Mouse (Mus musculus) gastrocnemius, postnatal 36 days (tissue): ENCODE data around the gene Nlrp4c. TPM values are rescaled to one million over a fixed set of nuclear protein-coding genes. Genes with fewer than 3 reads are reported as not detected.
"Not testable (repeated sequence)": the region's sequence is repeated elsewhere in the genome, so short reads cannot be mapped to it uniquely, and the experiment has no call there.

Experiments used
- DNase-seq, 2 experiments: peaks; one replicate each; pipeline ENCODE4 v3.0.0; 2022
- intact Hi-C: fragments of 180-260 bp; cut with DNase I; formaldehyde crosslinking; loops from one replicate; pipeline ENCODE4 v1.15.1; 2025
- long read RNA-seq, 2 experiments: library from polyadenylated mRNA; stranded (forward); transcript quantifications; one replicate each; pipeline ENCODE4 v2.0.0; 2021
- total RNA-seq, 2 experiments: library from RNA; stranded (reverse); gene quantifications; 2 replicates each; pipeline ENCODE4 v1.2.3; 2021

Gene Nlrp4c
- not detected for total RNA-seq
- long read RNA-seq, experiment 1 = 0 reads
- long read RNA-seq, experiment 2 = 0 reads

- intact Hi-C loops = no loop called here
Observed at GRCm38 (mm10) chr7:6044861-6045260, at the start of gene Nlrp4c. Gene Nlrp4c (plus strand): TSS chr7:6045161.

DNA sequence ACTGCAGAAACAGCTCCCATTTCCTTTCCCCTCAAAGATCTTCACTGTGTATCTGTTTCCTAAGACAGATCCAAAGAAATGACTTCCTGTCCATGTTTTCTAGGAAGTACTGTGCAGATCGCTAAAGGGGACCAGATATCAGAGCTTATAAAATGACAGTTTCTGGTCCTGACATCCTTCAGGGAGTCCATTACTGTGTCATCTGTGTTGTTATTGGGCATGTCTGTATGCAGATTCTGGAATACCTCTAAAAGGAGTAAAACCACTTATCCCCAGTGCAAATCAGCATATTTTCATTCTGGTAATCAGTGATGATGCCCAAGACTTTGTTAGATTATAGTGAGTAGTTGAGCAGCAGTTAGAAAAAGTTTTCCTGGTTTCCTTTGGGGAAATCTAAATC is 34.1 kb upstream of the Nlrp4c start, which contains the start of gene Vmn1r65:
Vmn1r65 (minus strand) TSS at position 101 of the 400 bp plus-strand sequence.
- intact Hi-C loops = no loop called here
- no peak for DNase-seq

More at GRCm38 (mm10) chr7:6044861-6045260, at the start of gene Nlrp4c:
- DNase-seq = no peak

DNA sequence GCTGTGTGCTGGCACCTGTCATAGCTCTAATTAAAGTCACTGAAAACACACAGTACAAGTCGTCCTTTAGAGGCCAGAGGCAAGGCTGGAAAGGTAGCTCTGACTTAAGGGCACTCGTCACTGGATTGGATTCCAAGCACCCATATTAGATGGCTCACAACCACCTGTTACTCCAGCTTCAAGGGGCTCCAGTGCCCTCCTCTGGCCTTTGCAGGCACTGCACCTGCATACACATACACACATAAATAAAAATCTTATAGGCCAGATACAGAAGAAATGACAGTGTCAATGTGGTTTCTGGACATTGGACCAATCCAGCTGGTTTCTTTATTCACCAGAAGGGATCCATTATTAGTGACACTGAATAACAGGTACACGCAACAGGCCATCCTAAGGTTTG is 74.5 kb downstream of the Nlrp4c start:
- DNase-seq = no peak
- intact Hi-C loops = no loop called here

DNA sequence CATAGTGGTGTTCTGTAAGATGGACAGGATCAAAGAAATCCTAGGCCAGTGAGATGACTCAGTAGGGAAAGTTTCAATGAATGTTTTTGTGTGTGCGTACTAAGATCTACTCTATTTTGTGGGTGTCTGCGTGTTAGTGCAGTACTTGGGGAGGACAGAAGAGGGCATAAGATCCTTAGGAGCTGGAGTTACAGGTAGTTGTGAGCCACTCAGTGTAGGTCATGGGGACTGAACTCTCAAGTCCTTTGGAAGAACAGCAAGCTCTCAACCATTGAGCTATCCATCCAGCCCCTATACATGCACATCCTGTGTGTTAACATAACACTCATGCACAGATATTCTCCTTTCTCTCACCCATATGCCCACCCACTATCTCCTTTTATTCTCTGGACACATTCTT is 75.1 kb downstream of the Nlrp4c start:
- intact Hi-C loops, DNase-seq: not testable (repeated sequence)

DNA sequence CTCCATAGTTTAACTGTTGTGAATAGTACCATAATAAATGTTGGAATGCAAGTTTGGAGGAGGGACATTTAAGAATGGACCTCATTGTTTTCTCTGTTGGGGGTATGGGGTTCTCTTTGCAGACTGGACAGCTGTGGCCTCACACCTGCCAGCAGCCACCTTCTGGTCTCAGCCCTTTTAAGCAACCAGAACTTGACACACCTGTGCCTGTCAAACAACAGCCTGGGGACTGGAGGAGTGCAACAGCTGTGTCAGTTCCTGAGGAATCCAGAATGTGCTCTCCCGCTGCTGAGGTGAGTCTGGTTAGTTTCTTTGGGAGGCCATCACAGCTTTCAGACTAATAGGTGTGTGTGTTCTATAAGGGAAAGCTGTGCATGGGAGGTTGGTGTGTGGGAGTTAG is 76.2 kb downstream of the Nlrp4c start:
- intact Hi-C loops, DNase-seq: not testable (repeated sequence)

GRCm38 (mm10) chr7:6126690-6127448 is 81.9 kb downstream of the Nlrp4c start:
- intact Hi-C loops = loop anchor here (1.0 to 5.0 kb wide), 2 partner anchors 45 to 64 kb away; partner anchors contain the start of gene Zfp444
- peak in 1 of 2 experiments; percentile 73 for DNase-seq

- no peak for DNase-seq
- intact Hi-C loops = no loop called here
Observed at GRCm38 (mm10) chr7:6130346-6130745, 85.4 kb downstream of the Nlrp4c start.

- DNase-seq = no peak
- intact Hi-C loops = no loop called here
Observed at GRCm38 (mm10) chr7:6132646-6133045, 87.7 kb downstream of the Nlrp4c start.

DNA sequence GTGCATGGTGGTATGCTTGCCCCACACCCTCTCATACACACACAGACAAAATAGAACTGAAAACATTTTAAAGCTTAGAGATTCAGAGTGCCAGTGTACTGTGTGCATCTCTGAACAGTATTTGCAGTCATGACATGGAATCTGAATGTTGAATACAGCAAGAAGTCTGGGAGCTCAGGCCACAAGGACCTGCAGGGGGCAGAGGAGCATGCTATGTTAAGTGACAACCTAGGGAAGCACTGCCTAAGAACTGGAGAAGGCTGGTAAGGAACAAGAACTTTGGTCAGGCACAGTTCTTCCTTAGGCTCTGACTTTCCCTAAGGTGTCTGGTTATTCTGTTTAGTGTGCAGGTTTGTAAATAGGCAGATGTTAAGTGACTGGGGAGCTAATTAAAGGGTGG is 91.5 kb downstream of the Nlrp4c start:
- intact Hi-C loops = no loop called here
- no peak for DNase-seq

- no peak for DNase-seq
- intact Hi-C loops = no loop called here
Observed at GRCm38 (mm10) chr7:6139295-6139694, 94.3 kb downstream of the Nlrp4c start.

DNA sequence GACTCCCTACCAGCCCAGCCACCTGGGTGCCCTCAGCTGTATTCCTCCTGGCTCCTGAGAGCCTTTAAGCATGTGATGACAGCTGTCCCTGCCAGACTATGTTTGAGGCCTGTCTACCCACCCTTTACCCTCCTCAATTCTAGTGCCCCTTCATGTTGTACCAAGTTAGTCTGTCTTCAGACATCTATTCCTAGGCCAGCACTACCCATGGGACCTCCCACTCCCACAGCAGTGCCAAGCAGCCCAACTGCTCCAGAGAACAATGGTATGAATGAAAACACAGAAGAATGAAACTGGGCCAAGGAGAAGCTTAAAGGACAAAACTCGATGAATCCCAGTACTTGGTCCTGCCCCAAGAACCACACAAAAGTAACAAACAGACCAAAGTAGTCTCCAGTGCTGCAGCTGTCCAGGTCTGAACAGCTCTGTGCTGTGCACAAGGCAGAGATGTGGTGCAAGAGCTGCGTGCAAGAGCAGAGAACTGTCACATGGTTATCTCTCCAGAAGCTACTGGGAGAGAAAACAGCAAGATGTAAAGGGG is 99.1 kb downstream of the Nlrp4c start:
- intact Hi-C loops = no loop called here
- DNase-seq = no peak

DNA sequence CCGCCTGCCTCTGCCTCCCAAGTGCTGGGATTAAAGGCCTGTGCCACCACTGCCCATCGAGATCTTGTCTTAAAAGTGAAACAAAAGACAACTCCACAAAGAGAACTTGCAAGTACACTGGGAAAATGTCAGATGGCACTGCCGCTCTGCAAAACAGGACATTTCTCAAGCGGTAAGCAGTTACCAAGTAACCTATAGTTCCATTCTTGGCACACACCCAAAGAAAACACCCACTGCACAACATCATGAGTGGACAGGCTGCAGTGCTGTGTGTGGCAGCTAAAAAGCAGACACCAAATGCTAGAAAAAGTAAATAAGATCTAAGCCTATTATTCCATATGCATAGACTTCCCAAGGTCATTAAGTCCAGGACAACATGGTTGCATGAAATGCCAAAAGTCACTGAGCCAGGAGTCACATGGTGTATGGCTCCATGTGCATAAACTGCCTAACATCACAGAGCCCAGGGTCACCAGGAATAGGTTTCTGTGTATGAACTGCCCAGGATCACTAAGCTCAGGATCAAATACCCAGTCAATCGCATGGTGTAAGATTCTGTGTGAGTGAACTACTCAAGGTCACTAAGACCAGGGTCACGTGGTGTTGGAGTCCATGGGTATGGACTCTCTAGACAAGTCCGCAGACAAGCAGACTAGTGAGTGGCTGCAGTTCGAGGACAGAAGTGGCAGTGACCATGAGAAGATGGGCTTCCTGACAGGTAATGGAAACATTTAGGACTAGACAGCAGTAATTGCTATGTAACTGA is 100.6 kb downstream of the Nlrp4c start:
- DNase-seq = no peak

DNA sequence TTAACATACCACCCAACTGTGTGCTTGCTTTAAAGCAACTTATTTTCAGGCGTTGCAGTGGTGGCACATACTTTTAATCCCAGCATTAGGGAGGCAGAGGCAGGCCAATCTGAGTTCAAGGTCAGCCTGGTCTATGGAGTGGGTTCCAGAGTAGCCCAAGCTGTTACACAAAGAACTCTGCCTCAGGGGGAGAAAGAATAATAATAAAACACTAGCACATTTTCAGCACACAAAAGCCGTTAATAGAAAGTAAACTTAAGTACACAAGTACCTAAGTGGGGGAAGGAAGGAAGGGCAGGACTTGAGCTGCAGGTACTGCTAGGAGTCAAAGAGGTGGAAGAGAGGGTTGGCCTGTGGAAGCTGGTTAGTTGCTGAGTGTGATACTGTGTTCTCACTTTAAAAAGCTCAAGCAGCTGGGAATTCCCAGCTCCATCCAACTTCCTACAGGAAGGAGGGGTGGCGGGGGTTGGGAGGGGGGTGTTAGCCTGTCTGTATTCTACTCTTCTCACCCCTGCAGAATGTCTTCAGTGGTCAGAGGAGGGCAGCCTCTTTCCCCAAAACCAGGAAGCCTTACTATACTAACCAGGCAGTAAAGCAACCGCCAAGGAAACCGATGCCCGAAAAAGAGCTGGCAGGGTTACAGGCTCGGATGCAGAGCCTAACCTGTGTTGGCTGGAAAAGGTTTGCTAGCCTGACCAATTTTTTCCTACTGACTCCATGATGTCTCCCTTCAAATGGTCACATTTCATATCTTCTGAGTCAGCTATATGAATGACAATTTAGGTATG is 101.4 kb downstream of the Nlrp4c start:
- intact Hi-C loops = loop anchor here (5.0 kb wide), 1 partner anchor 1274 kb away; the partner anchor contains the start of gene Isoc2b
- DNase-seq = no peak

More for the DNA sequence above, 100.6 kb downstream of the Nlrp4c start:
- intact Hi-C loops = loop anchor here (5.0 kb wide), 1 partner anchor 1273 kb away; the partner anchor contains the start of gene Isoc2b

GRCm38 (mm10) chr7:6146982-6147325 is 102.0 kb downstream of the Nlrp4c start:
- no peak for DNase-seq
- intact Hi-C loops = loop anchor here (5.0 kb wide), 1 partner anchor 1275 kb away; the partner anchor contains the start of gene Isoc2b

DNA sequence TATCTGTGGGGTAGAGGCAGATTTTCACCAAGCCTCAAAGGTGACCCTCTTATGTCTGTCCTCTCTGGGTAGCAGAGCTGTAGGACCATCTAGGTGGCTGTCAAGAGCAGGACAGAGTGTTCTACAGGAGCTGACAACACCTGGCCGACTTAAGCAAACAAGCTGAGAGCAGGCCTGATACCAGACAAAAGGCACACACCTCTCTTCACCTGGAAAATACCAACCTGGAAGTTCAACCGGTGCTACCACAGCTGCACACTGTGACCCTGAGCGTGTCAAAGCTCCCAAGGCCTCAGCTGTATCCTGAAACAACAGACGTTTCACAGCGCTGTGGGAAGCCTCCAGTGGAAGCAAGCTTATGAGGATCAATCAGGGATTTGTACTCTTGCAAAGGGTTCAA is 102.7 kb downstream of the Nlrp4c start:
- DNase-seq = no peak
- intact Hi-C loops = loop anchor here (5.0 kb wide), 1 partner anchor 1275 kb away; the partner anchor contains the start of gene Isoc2b

GRCm38 (mm10) chr7:6151266-6151665 is 106.3 kb downstream of the Nlrp4c start:
- intact Hi-C loops = no loop called here
- no peak for DNase-seq

GRCm38 (mm10) chr7:6152036-6152435 is 107.1 kb downstream of the Nlrp4c start:
- DNase-seq = no peak
- intact Hi-C loops = no loop called here

GRCm38 (mm10) chr7:6153131-6153530 is 108.2 kb downstream of the Nlrp4c start:
- DNase-seq = no peak
- intact Hi-C loops = no loop called here

- no peak for DNase-seq
- intact Hi-C loops = no loop called here
Observed at GRCm38 (mm10) chr7:6154164-6154563, 109.2 kb downstream of the Nlrp4c start.
